Mouse (Mus musculus): ENCODE results near the gene Fam118b.
A peak's percentile ranks its signal among the peaks of the same experiment; 100 is the strongest.

Gene Fam118b

GRCm38 (mm10) chr9:35264509-35264908 lies 3.1 kb downstream of the Fam118b start:
- no peak for DNase-seq (ENCODE audit: low spot score in 2 of 2)

- DNase-seq (ENCODE audit: low spot score in 2 of 2), result no peak
These were observed 4.2 kb downstream of the Fam118b start for GRCm38 (mm10) chr9:35263431-35263830.

- no peak for DNase-seq (ENCODE audit: low spot score in 2 of 2)
These were observed 5.2 kb downstream of the Fam118b start for GRCm38 (mm10) chr9:35262418-35262817.

GRCm38 (mm10) chr9:35257365-35257764 lies 10.2 kb downstream of the Fam118b start:
- DNase-seq (ENCODE audit: low spot score in 2 of 2), result no peak

GRCm38 (mm10) chr9:35249476-35249875 lies 18.1 kb downstream of the Fam118b start:
- DNase-seq (ENCODE audit: low spot score in 2 of 2), result no peak

GRCm38 (mm10) chr9:35247405-35247804 lies 20.2 kb downstream of the Fam118b start:
- DNase-seq (ENCODE audit: low spot score in 2 of 2), result no peak

GRCm38 (mm10) chr9:35239734-35240133 lies 27.9 kb downstream of the Fam118b start:
- no peak for DNase-seq (ENCODE audit: low spot score in 2 of 2)

- peak in 1 of 2 experiments; percentile 6 for DNase-seq (ENCODE audit: low spot score in 2 of 2)
These were observed 28.6 kb downstream of the Fam118b start for GRCm38 (mm10) chr9:35238915-35239571.

- DNase-seq (ENCODE audit: low spot score in 2 of 2), result no peak
These were observed 29.2 kb downstream of the Fam118b start for GRCm38 (mm10) chr9:35238371-35238770.

GRCm38 (mm10) chr9:35235996-35236395 lies 31.6 kb downstream of the Fam118b start:
- no peak for DNase-seq (ENCODE audit: low spot score in 2 of 2)

GRCm38 (mm10) chr9:35228671-35229070 lies 38.9 kb downstream of the Fam118b start:
- DNase-seq (ENCODE audit: low spot score in 2 of 2), result no peak

- no peak for DNase-seq (ENCODE audit: low spot score in 2 of 2)
These were observed 44.1 kb downstream of the Fam118b start for GRCm38 (mm10) chr9:35223466-35223865.

- peak in 1 of 2 experiments; percentile 24 for DNase-seq (ENCODE audit: low spot score in 2 of 2)
These were observed 49.6 kb downstream of the Fam118b start for GRCm38 (mm10) chr9:35217963-35218362.

- no peak for DNase-seq (ENCODE audit: low spot score in 2 of 2)
These were observed 55.8 kb downstream of the Fam118b start for GRCm38 (mm10) chr9:35211573-35212511.

- peak; percentile 99 for DNase-seq (ENCODE audit: low spot score in 2 of 2)
These were observed 56.8 kb downstream of the Fam118b start, which contains the start of gene Foxred1 for GRCm38 (mm10) chr9:35210542-35211474. Foxred1 (minus strand) TSS chr9:35211055.

- DNase-seq (ENCODE audit: low spot score in 2 of 2), result no peak
These were observed 63.2 kb downstream of the Fam118b start for GRCm38 (mm10) chr9:35204421-35204820.

- DNase-seq (ENCODE audit: low spot score in 2 of 2), result no peak
These were observed 64.1 kb downstream of the Fam118b start for GRCm38 (mm10) chr9:35203536-35203935.

- no peak for DNase-seq (ENCODE audit: low spot score in 2 of 2)
These were observed 67.0 kb downstream of the Fam118b start for GRCm38 (mm10) chr9:35200529-35201060.

- DNase-seq (ENCODE audit: low spot score in 2 of 2), result peak; percentile 90 to 91
These were observed 67.7 kb downstream of the Fam118b start, which contains the start of the genes Srpr and Tirap for GRCm38 (mm10) chr9:35199772-35200471. Srpr (plus strand) TSS chr9:35200175. Tirap (minus strand) TSS chr9:35200291.

- peak in 1 of 2 experiments; percentile 18 for DNase-seq (ENCODE audit: low spot score in 2 of 2)
These were observed 68.4 kb downstream of the Fam118b start for GRCm38 (mm10) chr9:35198945-35199771.

Data from heart, adult 9 months (tissue).